Mouse (Mus musculus) embryonic facial prominence, embryonic 13.5 days (tissue): Measurements from ENCODE around the gene Cel. TPM values are rescaled to one million over a fixed set of nuclear protein-coding genes. Genes with fewer than 3 reads are reported as not detected.

Experiments used
- ATAC-seq: fragments of 200-750 bp; cut with Nextera tagmentation; 2 replicates; pipeline ENCODE4 v1.8.0; 2017; ENCODE audit warnings: low read depth; ENCODE audit not compliant: insufficient number of reproducible peaks, insufficient read depth, low FRiP score, low TSS enrichment
- H3K27ac ChIP-seq: fragments of 300-500 bp; sonication (generic); 2 replicates; pipeline ENCODE4 v1.5.1; 2015; ENCODE audit warnings: moderate library complexity, mild to moderate bottlenecking, inconsistent platforms
- H3K27me3 ChIP-seq: fragments of 300-500 bp; sonication (generic); 2 replicates; pipeline ENCODE4 v1.6.1; 2015; ENCODE audit warnings: mild to moderate bottlenecking, inconsistent platforms
- H3K36me3 ChIP-seq: fragments of 300-500 bp; sonication (generic); 2 replicates; pipeline ENCODE4 v1.6.1; 2015; ENCODE audit warnings: mild to moderate bottlenecking, inconsistent platforms
- H3K4me1 ChIP-seq: fragments of 300-500 bp; sonication (generic); 2 replicates; pipeline ENCODE4 v1.6.1; 2015; ENCODE audit warnings: inconsistent platforms
- H3K4me2 ChIP-seq: fragments of 300-500 bp; sonication (generic); 2 replicates; pipeline ENCODE4 v1.6.1; 2015; ENCODE audit warnings: moderate library complexity, mild to moderate bottlenecking, inconsistent platforms
- H3K4me3 ChIP-seq: fragments of 300-500 bp; sonication (generic); 2 replicates; pipeline ENCODE4 v1.5.1; 2015; ENCODE audit warnings: mild to moderate bottlenecking, inconsistent platforms
- H3K9ac ChIP-seq: fragments of 300-500 bp; sonication (generic); 2 replicates; pipeline ENCODE4 v1.6.1; 2015; ENCODE audit warnings: mild to moderate bottlenecking, inconsistent platforms
- H3K9me3 ChIP-seq: fragments of 300-500 bp; sonication (generic); 2 replicates; pipeline ENCODE4 v1.6.1; 2016; ENCODE audit warnings: inconsistent platforms
- WGBS: fragments of 180-500 bp; shearing (Covaris S2); methylation state at CpG from one replicate; pipeline ENCODE4 v1.1.7; 2015; ENCODE audit warnings: mixed read lengths; 5-methylcytosine and 5-hydroxymethylcytosine counted together
- polyA plus RNA-seq: library from polyadenylated mRNA; unstranded; fragments of >200 nt; fragmentation: Nextera tagmentation; extraction: Ambion mirVana; gene quantifications from 2 replicates; pipeline ENCODE4 v1.2.1, GENCODE M21; 2015

The Cel gene
- polyA plus RNA-seq, 1 experiment from 2014 or later, result not detected

DNA sequence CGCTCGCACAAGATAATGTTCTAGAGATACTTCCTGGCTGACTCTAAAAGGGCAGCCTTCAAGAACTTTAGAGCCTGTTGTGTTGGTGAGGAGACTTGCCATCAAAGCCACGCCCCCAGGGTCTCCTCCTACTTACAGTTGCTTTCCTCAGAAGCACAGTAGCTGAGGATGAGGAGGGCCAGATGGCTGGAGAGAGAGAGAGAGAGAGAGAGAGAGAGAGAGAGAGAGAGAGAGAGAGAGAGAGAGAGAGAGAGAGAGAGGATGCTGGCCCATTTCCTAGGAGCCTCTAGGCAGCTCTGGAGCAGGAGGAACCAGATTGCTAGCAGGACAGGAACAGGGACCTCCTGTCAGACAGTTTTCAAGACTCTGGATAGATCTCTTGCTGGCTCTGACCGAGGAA, 27.0 kb downstream of the Cel start:
- Histone ChIP-seq H3K9ac (peak overlapping the region; percentile 4; the same call in 1 of the 2 replicates), H3K4me3 (peak overlapping the region; percentile 72), H3K4me2 (peak overlapping the region; percentile 83), H3K4me1 (peaks cover 89% of the 10 kb centered on the region), H3K27me3 (no peaks in the 10 kb centered on the region), H3K36me3 (peaks cover 18% of the 10 kb centered on the region), H3K27ac (peak overlapping the region; percentile 97; the same call in 1 of the 2 replicates), H3K9me3 (no peaks in the 10 kb centered on the region)
- ATAC-seq, result no peak
- 49% methylated on average over 4 of the region's 4 CpGs for WGBS

DNA sequence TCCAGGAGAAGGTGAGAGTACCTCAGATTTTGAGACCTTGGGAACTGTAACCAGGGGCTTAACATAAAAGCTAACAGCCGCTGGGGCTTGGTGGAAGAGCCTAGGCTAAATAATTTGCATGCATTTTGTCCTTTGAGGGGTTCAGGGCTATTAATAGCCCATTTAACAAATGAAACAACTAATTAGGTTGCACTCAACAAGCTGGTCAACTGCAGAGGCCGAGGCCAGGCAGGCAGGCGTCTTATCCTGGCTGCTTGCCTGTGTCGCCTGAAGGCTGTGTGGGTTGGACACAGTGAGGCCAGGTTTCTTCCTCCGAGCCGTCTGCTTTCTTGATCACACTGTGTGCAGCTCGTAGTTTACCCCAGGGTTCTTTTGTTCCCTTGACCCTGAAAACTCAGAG, 27.6 kb downstream of the Cel start:
- no peaks in the 10 kb centered on the region for H3K9me3 ChIP-seq
- peaks cover 16% of the 10 kb centered on the region; the same call in 1 of the 2 replicates for H3K36me3 ChIP-seq
- H3K27ac ChIP-seq, result peak overlapping the region; percentile 97
- H3K4me2 ChIP-seq, result peak overlapping the region; percentile 83
- H3K4me3 ChIP-seq, result peak overlapping the region; percentile 72
- peaks cover 94% of the 10 kb centered on the region for H3K4me1 ChIP-seq
- no peak for ATAC-seq
- peak overlapping the region; percentile 90 for H3K9ac ChIP-seq
- H3K27me3 ChIP-seq, result no peaks in the 10 kb centered on the region
- 27% methylated on average over 7 of the region's 7 CpGs for WGBS

DNA sequence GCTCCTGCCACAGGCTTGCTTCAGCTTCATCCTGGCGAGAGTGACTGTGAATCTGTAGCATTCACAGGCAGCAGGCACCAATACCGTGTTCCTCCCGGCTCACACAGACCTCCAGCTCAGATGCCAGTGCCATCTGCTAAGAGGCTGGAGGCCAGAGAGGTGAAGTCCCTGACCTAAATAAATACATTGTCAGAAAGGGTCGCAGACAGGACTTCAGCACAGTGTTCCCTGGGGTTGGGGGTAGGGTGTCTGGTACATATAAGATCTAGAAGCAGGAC, 28.0 kb downstream of the Cel start:
- H3K4me1 ChIP-seq, result peaks cover 97% of the 10 kb centered on the region
- H3K36me3 ChIP-seq, result peaks cover 11% of the 10 kb centered on the region; the same call in 1 of the 2 replicates
- peak overlapping the region; percentile 72 for H3K4me3 ChIP-seq
- WGBS, result 19% methylated on average over 4 of the region's 4 CpGs
- H3K9ac ChIP-seq, result peak overlapping the region; percentile 90
- H3K4me2 ChIP-seq, result peak overlapping the region; percentile 83
- no peaks in the 10 kb centered on the region for H3K27me3 ChIP-seq
- no peak for ATAC-seq
- peak overlapping the region; percentile 97 for H3K27ac ChIP-seq
- H3K9me3 ChIP-seq, result no peaks in the 10 kb centered on the region

DNA sequence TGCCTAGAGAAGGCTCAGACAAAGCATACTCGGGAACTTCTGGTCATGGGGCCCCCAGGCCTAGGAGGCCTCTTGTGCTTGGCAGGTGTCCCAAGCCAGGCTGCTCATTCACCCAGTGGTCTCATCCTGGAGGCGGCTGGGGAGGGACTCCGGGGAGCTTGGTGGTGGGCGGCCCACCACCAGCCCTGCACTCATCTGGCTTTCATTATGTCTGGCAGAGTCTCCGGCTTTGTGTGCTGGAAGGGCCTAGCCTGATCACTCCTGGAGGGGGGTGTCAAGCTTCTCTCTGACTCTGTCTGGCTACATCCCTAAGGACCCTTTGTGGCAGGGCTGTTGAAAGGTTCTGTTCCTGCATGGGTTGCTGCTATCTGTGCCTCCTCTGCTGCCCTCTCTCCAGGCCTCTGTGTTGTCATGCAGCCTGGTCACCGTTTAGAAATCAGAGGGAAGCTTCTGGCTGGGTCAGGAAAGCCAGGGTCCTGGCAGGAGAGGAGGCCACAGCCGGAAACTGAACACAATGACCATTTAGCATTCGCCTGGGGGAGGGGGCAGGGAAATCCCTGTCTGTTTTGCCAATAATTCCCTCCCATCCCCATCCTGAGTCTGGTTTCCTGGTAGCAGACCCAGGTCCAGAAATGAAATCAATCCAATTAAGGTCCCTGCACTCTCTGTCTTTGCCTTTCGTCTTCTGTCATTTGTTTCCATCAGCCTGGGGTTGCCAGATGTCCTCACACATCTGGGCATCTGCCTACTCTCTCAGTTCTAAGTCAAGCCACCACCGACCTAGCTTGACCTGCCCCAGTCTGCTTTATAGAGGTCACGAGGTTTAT, 28.6 kb downstream of the Cel start:
- peak overlapping the region; percentile 90 for H3K9ac ChIP-seq
- H3K27me3 ChIP-seq, result no peaks in the 10 kb centered on the region
- H3K4me1 ChIP-seq, result peaks cover 97% of the 10 kb centered on the region
- H3K36me3 ChIP-seq, result 0 out of 2 replicates have a peak, but pooled peaks cover 10% of the 10 kb centered on the region
- H3K4me2 ChIP-seq, result peak overlapping the region; percentile 83
- H3K9me3 ChIP-seq, result no peaks in the 10 kb centered on the region
- WGBS, result 15% methylated on average over 11 of the region's 11 CpGs
- peak; percentile 56; the same call in 1 of the 2 replicates for ATAC-seq
- peak overlapping the region; percentile 72 for H3K4me3 ChIP-seq
- peak overlapping the region; percentile 97 for H3K27ac ChIP-seq

DNA sequence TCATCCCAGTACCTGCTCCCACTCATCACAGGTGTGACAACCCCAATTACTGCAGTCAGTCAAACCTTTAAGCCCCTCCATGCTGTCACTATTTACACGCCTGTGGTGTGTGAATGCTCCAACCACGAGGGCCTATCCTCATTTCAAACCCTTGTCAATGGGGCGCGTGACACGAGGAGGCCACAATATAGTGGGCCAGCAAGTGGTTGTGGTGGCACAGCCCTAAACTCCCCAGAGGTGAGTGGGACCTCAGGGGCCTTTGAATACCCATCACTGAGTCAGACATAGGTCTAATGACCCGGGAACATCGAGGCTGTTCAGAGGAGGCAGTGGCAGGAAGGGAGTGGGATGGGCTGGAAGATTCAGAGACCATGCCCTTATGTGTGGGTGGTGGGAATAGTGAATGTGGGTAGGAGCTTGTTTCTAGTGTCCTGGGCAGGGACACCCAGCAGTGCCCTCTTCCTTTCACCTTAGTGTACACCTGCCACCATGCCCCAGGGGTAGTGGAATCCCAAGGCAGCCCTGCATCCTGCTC, 29.2 kb downstream of the Cel start:
- ATAC-seq, result no peak
- peak overlapping the region; percentile 97 for H3K27ac ChIP-seq
- peaks cover 96% of the 10 kb centered on the region for H3K4me1 ChIP-seq
- no peaks in the 10 kb centered on the region for H3K27me3 ChIP-seq
- peak overlapping the region; percentile 90 for H3K9ac ChIP-seq
- H3K4me2 ChIP-seq, result peak overlapping the region; percentile 83
- H3K9me3 ChIP-seq, result no peaks in the 10 kb centered on the region
- 0 out of 2 replicates have a peak, but pooled peaks cover 10% of the 10 kb centered on the region for H3K36me3 ChIP-seq
- WGBS, result 43% methylated on average over 7 of the region's 7 CpGs
- peak overlapping the region; percentile 72 for H3K4me3 ChIP-seq

DNA sequence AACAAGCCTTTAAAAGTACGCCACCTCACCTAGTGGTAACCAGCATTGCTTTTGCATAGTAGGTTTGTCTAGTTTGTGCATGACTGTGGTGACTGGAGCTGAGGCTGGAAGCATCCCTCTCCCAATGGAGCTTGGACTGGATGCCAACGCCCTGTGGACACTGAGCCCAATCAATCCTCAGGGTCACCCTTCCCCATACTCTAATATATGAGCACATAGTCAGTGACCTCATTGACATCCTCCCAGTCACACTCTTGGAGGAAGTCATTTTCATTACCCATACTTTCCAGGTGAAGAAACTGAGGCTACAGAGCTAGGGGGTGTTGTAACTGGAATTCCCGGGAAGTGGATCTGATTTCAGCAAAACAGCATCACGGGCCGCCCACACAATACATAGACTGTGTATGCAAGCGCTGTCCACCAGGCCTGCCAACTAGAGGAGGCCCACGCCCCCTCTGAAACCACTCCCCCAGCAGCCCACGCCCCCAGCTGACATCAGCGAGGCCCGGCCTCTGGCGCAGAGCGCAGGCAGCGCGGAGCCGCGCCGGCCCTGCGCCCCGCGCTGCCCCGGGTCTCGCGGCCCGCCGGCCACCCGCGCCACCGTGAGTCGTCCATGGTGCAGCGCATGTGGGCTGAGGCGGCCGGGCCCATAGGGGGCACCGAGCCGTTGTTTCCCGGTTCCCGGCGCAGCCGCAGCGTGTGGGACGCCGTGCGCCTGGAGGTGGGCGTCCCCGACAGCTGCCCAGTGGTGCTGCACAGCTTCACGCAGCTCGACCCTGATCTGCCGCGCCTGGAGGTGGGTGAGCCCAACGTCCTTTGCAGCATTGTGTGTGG, 30.0 kb downstream of the Cel start:
- Histone ChIP-seq H3K9ac (peak overlapping the region; percentile 90), H3K4me3 (peak overlapping the region; percentile 72), H3K9me3 (no peaks in the 10 kb centered on the region), H3K27me3 (no peaks in the 10 kb centered on the region), H3K4me2 (peak overlapping the region; percentile 83), H3K4me1 (peaks cover 96% of the 10 kb centered on the region), H3K27ac (peak overlapping the region; percentile 97), H3K36me3 (0 out of 2 replicates have a peak, but pooled peaks cover 7% of the 10 kb centered on the region)
- ATAC-seq, result peak; percentile 89
- WGBS, result 3% methylated on average over 49 of the region's 49 CpGs

DNA sequence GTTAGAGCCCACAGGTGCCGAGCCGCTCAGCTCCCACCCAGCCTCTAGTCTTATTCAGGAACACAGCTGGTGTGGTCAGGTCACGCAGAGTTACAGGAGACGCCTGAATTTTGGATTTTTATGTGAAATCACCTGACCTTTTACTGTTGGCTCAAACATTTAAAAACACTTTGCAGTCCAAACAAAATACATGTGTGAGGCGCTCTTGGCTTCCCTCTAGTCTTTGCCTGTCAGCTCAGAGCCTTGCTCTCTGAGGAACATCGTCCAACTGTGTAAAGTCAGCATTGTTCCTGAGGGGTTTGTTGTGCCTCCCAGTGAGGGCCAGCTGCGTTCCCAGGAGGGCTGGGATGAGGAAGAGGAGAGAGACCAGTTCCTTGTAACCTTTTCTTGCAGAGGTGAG, 32.9 kb downstream of the Cel start:
- WGBS, result 66% methylated on average over 7 of the region's 7 CpGs
- Histone ChIP-seq H3K4me3 (no peak overlapping the region), H3K27me3 (no peaks in the 10 kb centered on the region), H3K4me1 (peaks cover 92% of the 10 kb centered on the region), H3K4me2 (no peak overlapping the region), H3K27ac (peak overlapping the region; percentile 13; the same call in 1 of the 2 replicates), H3K36me3 (no peaks in the 10 kb centered on the region), H3K9me3 (no peaks in the 10 kb centered on the region), H3K9ac (peak overlapping the region; percentile 57; the same call in 1 of the 2 replicates)
- no peak for ATAC-seq

DNA sequence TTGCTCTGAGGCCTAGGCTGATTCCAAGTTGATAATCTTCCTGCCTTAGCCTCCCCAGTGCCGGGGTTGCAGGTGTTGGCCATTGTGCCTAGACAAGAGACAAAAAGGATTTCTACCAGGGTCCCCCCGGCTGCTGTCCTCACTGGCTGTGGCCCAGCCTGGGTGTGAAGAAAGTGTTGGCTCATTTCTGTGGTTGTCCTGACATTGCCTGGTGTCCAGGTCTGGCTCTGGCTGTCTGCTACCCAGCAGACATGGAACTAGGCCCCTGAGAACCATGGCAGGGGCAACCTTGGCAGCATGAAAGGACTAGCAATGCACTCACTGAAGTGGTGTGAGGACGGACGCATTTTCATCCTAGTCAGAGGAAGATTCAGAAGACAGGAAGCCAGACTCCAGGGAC, 33.3 kb downstream of the Cel start:
- Histone ChIP-seq H3K4me3 (no peak overlapping the region), H3K9me3 (no peaks in the 10 kb centered on the region), H3K4me1 (peaks cover 92% of the 10 kb centered on the region), H3K27me3 (no peaks in the 10 kb centered on the region), H3K9ac (0 out of 2 replicates have a peak overlapping the region, but pooled peaks have one; percentile 28), H3K27ac (peak overlapping the region; percentile 13; the same call in 1 of the 2 replicates), H3K4me2 (no peak overlapping the region), H3K36me3 (no peaks in the 10 kb centered on the region)
- 73% methylated on average over 4 of the region's 4 CpGs for WGBS
- ATAC-seq, result no peak

DNA sequence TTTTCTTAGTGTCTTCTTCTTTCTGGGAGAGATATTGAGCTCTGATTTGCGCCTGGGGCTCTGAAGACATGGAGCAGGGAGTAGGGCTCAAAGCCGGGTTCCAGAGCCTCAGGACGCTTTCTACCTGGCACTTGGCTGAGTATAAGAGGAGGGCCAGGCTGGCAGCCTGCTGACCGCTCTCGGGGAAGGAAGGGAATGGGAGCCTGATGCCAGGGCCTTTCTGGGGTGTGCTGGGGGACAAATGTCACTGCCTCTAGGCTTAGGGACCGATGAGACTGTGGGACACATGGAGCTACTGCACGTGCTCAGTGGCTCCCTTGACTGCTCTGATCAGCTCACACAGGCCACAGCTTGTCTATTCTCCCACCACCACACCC, 34.9 kb downstream of the Cel start:
- no peaks in the 10 kb centered on the region for H3K9me3 ChIP-seq
- H3K27me3 ChIP-seq, result no peaks in the 10 kb centered on the region
- no peak overlapping the region for H3K4me3 ChIP-seq
- no peak overlapping the region for H3K9ac ChIP-seq
- H3K36me3 ChIP-seq, result no peaks in the 10 kb centered on the region
- 79% methylated on average over 7 of the region's 7 CpGs for WGBS
- H3K27ac ChIP-seq, result peak overlapping the region; percentile 9; the same call in 1 of the 2 replicates
- peaks cover 93% of the 10 kb centered on the region for H3K4me1 ChIP-seq
- no peak for ATAC-seq
- H3K4me2 ChIP-seq, result no peak overlapping the region

DNA sequence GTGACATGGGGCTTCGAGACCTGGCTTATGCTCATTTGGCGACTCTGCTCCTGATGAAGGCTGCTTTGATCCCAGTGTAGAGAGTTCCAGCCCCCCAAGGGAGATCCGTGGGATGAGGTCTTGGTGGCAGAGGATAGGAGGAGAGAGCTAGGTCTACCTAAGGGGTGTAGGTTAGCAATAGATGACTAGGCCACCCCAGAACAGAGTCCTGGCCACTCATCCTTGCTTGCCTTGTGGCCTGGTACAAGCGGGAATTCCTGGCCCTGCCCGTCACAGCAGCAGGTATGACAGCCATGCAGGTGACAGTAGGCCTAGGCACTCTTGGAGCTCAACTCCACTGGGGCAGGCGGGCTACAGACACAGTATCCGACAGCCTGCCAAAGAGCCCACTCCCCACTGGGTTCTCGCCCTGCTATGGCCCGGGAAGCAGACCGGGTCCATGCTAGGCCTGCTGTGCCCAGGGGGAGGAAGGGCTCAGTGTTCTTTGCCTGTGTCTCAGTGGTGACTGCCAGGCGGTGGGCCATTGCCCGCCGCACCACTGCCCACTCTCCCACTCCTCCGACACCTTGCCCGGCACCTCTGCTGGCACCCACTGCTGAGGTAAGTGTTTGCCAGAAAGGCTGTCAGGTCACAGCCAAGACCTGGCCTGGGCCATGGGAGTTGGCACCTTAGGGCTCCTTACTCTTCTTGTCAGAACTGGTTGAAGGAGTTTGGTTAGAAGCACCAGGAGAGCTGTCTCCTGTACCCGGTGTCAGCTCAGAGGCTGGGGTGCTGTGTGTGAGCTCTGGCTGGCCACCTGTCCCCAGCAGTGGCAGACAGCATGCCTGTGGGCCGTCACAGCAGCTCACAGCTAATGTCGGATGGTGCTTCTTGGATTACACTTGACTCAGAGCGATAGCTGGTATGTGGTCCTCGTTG, 35.5 kb downstream of the Cel start:
- 81% methylated on average over 20 of the region's 20 CpGs for WGBS
- H3K4me1 ChIP-seq, result peaks cover 93% of the 10 kb centered on the region
- no peaks in the 10 kb centered on the region for H3K9me3 ChIP-seq

More for the DNA sequence above, 35.5 kb downstream of the Cel start:
- Histone ChIP-seq H3K4me3 (no peak overlapping the region), H3K4me2 (no peak overlapping the region), H3K36me3 (0 out of 2 replicates have a peak, but pooled peaks cover under 1% of the 10 kb centered on the region), H3K9ac (peak overlapping the region; percentile 27; the same call in 1 of the 2 replicates), H3K27ac (peak overlapping the region; percentile 9; the same call in 1 of the 2 replicates), H3K27me3 (no peaks in the 10 kb centered on the region)
- ATAC-seq, result no peak
